Mouse (Mus musculus) bone marrow, adult 2 months (tissue): ENCODE results near the gene Defb47.

Source experiments
- CTCF ChIP-seq: fragments of 200-500 bp; IDR thresholded peaks from 2 replicates; pipeline ENCODE4 v1.5.1; 2011; ENCODE audit warnings: low read length, control low read depth; ENCODE audit not compliant: control insufficient read depth, insufficient read depth
- POLR2A ChIP-seq: fragments of 200-500 bp; IDR thresholded peaks from 2 replicates; pipeline ENCODE4 v1.6.1; 2011; ENCODE audit warnings: low read depth, mild to moderate bottlenecking, control low read depth, low read length, borderline replicate concordance; ENCODE audit not compliant: control insufficient read depth

DNA sequence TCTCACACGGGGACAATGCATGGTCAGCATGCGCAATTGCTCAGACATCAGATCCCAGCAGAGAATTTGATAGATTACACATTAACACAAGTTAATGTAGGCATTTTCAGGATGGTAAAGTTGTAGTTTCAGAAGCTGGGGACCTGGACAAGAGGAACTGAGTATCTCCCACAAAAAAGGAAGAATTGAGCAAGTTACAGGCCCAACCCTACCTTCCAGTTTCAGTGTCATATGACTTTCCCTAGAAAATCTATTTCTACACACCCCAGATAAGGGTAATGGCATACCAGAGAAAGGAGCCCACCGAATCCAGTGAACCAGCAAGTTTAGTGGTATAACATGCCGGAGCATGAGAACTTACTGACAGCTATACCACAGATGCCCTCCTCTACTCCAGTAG, 34.2 kb upstream of the Defb47 start:
- TF ChIP-seq CTCF (no peak), POLR2A (no peak)
